Mouse (Mus musculus) myocyte (in vitro differentiated cells): ENCODE measurements around the gene Crym.

ENCODE experiments used
- CEBPB ChIP-seq: IDR thresholded peaks from 2 replicates; pipeline ENCODE4 v1.6.1; 2011; ENCODE audit warnings: mild to moderate bottlenecking, moderate library complexity; ENCODE audit not compliant: poor library complexity, insufficient read depth, severe bottlenecking
- E2F4 ChIP-seq: IDR thresholded peaks from one replicate; pipeline ENCODE4 v1.6.1; 2011; ENCODE audit warnings: mild to moderate bottlenecking, control low read depth, moderate library complexity; ENCODE audit not compliant: insufficient read depth
- MAX ChIP-seq: IDR thresholded peaks from one replicate; pipeline ENCODE4 v1.6.1; 2011; ENCODE audit warnings: low read depth, mild to moderate bottlenecking, control low read depth
- MYOD1 ChIP-seq, 3 experiments: IDR thresholded peaks; one replicate each; pipeline ENCODE4 v1.6.1; 2011; ENCODE audit warnings: control low read depth in 2 of 3, low read depth in 2 of 3, mild to moderate bottlenecking in 2 of 3, moderate library complexity in 1 of 3; ENCODE audit not compliant: insufficient read length in 2 of 3, control insufficient read depth in 1 of 3
- MYOG ChIP-seq, 3 experiments: IDR thresholded peaks; one replicate each; pipeline ENCODE4 v1.6.1; 2011; ENCODE audit warnings: control low read depth in 2 of 3, low read depth in 2 of 3, mild to moderate bottlenecking in 2 of 3; ENCODE audit not compliant: insufficient read length in 2 of 3, control insufficient read depth in 1 of 3, insufficient read depth in 1 of 3
- POLR2A ChIP-seq: IDR thresholded peaks from one replicate; pipeline ENCODE4 v1.6.1; 2011; ENCODE audit warnings: low read depth, mild to moderate bottlenecking, control low read depth, moderate library complexity; ENCODE audit not compliant: insufficient read length
- POLR2AphosphoS2 ChIP-seq: IDR thresholded peaks from one replicate; pipeline ENCODE4 v1.6.1; 2011; ENCODE audit warnings: low read depth, control low read depth; ENCODE audit not compliant: insufficient read length
- REST ChIP-seq: IDR thresholded peaks from one replicate; pipeline ENCODE4 v1.6.1; 2011; ENCODE audit warnings: mild to moderate bottlenecking, control low read depth, moderate library complexity; ENCODE audit not compliant: insufficient read depth, insufficient read length
- SRF ChIP-seq: IDR thresholded peaks from one replicate; pipeline ENCODE4 v1.6.1; 2011; ENCODE audit warnings: low read depth; ENCODE audit not compliant: control insufficient read depth, insufficient read length
- TCF12 ChIP-seq: IDR thresholded peaks from one replicate; pipeline ENCODE4 v1.6.1; 2011; ENCODE audit warnings: mild to moderate bottlenecking, control low read depth; ENCODE audit not compliant: poor library complexity, insufficient read depth, severe bottlenecking
- TCF3 ChIP-seq: IDR thresholded peaks from one replicate; pipeline ENCODE4 v1.6.1; 2011; ENCODE audit warnings: low read depth, control low read depth; ENCODE audit not compliant: insufficient read length
- USF1 ChIP-seq: IDR thresholded peaks from one replicate; pipeline ENCODE4 v1.6.1; 2011; ENCODE audit warnings: low read depth, mild to moderate bottlenecking, control low read depth, moderate library complexity

DNA sequence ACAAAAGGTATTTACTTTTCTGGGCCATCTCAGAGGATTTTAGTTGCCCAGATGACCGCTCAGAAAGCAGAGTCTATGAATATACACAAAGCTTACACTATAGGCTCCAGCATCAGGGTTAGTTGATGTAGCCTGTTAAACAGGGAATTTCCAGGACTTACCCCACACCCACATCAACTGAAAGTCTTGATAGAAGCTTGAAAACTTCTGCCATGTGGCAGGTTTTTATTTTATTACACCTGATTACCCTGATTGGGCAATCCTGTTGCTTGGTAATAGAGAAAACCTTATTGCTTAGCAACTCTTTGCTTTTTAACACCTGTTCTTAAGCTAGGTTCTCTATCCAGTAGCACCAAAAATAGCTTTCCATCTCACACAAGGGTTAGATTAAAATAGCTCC, 59.2 kb downstream of the Crym start:
- TF ChIP-seq CEBPB (0 out of 2 replicates have a peak, but pooled peaks have one; percentile 6), POLR2A (no peak), E2F4 (no peak), TCF12 (no peak), USF1 (no peak), POLR2AphosphoS2 (no peak), SRF (no peak), REST (no peak), MYOD1 (IDR thresholded peaks at IDR 0.05; ENCODE audit: control insufficient read depth in 1 of 3, insufficient read length in 2 of 3, low read depth in 2 of 3) (no peak), TCF3 (no peak), MAX (no peak), MYOG (IDR thresholded peaks at IDR 0.05; ENCODE audit: control insufficient read depth in 1 of 3, insufficient read depth in 1 of 3, insufficient read length in 2 of 3, low read depth in 2 of 3) (no peak)
